Mouse (Mus musculus): Measurements from ENCODE around the gene Xpo1.
A peak's percentile ranks its signal among the peaks of the same experiment; 100 is the strongest.

Xpo1 gene

DNA sequence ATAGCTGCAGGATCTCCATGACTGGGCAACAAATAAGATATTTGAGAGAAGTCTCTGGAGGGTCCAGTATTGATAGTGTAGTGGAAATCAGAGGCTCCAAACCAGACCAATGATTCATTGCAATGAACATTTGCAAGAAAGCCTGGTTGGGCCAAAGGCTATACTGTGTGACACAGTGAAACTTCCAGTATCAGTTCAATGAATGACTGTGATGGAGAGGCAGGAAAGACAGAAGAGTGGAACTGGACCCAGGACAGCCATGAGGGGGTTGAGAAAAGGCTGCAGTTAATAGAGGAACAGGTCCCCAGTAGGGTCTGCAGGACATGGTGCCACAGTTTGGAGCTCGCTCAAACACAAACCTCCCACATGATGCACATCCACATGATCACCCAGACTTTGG is 44.1 kb downstream of the Xpo1 start:
- DNase-seq: no peak

DNA sequence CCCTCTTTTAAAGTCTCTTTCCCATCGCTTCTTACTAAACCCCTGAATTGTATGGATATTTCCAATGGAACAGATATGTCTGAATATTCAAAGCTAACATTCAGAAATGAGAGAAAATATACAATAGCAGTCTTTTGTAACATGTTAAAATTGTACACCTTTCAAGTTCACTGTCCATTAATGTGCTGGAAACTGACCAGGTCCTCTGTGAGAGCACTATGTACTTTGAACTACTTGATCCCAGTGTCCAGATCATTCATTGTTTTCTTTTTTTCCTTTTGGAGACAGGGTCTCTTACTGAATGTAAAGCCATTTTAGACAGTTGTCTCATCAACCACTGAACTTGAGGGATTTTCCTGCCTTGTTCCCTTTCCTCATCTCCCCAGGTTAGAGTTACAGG is 47.3 kb downstream of the Xpo1 start:
- DNase-seq: no peak

DNA sequence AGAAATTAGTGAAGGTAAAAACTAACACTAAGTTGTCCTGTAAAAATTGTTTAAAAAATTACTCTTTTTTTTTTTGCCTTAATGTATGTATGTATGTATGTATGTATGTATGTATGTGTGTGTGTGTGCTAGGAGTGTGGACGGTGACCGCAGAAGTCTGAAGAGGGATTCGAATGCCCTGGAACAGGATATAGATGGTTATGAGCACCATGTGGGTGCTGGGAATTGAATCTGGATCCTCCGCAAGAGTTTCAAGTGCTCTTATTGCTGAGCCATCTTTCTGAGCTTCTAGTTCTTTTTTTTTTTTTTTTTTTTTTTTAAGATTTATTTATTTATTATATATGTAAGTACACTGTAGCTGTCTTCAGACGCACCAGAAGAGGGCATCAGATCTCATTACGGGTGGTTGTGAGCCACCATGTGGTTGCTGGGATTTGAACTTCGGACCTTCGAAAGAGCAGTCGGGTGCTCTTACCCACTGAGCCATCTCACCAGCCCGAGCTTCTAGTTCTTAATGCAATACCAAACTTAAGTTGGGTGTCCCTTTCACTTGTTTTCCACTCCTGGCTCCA is 49.3 kb downstream of the Xpo1 start:
- peak; percentile 51 for DNase-seq

DNA sequence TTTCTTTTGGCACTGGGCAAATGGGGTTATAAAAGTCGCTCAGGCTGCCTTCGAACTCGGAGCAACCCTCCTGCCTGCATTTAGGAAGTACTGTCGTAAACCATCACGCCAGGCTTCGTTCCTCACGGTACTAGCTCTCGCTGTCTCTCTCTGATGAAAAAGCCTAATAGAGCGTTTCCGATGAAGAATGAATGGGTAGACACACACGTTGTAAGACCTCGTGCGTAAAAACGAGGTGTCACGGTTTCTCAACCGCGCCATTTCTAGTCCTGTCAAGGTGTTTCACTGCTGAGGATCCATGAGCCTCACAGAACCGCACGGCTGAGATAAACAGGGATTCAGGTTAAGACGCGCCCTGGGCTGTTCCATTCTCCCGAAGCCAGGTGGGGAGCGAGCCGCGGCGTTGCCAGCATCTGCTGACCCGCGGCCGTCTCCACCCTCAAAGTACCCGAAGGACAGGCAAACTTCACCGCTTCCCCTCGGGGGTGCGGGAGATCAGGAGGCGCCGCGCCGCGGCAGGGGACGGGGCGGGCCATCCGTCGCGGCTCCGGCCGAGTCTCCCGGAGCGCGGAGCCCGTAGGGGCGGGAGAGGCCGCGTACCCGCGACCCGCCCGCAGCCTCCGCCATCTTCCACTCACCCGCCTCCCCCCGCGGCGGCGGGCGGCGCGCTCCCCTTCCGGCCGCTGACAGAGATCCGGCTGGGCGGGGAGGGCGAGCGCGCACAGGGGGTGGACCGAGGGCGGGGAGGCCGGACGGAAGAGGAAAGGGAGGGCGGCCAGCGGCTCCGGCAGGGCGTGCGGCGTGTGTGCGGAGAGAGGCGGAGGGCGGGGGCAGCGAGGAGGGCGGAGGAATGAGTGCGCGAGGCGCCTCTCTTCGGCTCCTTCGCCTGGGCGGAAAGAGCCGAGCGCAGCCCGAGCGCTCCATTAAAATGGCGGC is 50.1 kb downstream of the Xpo1 start:
- DNase-seq: peak; percentile 98

DNA sequence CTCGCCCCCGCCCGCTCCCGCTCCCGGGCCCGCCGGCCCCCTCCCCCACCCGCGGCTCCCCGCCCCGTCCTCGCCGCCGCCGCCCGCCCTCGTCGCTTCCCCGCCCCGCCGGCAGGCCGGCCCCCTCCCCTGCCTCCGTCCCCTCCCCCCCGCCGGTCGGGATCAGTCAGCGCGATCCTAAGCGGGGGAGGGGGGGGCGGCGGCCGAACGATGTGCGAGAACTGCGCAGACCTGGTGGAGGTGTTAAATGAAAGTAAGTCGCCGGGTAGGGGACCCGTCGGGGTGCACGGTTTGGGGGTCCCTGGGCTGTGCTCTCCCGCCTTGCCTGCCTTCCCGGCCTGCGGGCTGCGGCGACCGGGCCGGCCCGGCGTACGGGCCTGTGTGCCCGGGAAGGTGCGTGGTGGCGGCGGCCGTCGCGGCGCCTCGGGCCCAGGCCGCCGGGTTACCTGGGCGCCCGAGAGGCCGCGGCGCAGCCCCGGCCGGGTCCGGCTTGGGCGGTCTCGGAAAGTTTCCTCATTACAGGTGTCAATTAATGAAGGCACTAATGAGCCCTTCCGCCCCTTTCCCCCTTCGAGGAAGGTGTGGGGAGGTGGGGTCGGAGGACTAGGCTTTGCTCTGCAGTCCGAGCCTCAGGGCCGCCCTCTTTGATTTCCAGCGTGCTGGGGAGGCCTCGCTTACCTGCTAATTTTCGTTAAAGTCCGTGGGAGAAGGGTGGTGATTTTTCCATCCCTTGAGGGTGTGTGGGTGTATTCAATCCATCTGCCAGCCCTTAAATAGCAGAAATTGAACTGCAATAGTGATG is 51.1 kb downstream of the Xpo1 start, which contains the start of gene Usp34:
TSS of gene Usp34 (plus strand) at position 132 of the 802 bp plus-strand sequence.
- DNase-seq: peak; percentile 77

DNA sequence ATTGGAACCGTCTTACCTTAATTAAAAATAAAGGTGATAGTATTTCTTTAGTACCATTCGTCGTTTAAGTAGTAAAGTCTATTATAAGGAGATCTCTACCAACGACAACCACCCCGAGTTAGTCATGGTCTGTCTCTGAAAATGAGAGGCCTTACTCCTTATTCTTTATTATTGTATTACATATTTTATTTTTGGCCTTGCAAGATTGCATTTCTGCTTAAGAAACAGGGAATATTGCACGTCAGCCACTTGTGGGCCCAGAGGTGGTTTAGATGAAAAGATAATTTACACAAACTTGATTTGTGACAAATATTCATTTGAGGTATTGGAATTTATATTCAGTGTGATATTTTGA is 51.7 kb downstream of the Xpo1 start:
- DNase-seq: no peak

DNA sequence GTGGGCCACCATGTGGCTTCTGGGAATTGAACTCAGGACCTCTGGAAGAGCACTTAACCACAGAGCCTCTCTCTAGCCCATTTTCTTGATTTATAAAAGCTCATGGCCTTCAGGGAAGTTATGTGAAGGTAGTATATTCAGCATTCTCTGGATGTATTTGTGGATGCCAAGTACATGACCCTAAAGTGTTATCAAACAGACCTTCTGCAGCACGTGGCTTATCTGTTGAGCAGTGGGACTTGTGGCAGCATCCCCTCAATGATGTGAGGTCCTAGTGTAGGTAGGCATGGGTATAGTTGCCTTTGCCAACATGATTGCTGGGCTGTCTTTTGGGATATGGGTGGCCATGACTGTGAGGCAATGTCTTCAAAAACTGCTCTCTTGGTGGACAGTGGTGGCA is 57.7 kb downstream of the Xpo1 start:
- DNase-seq: no peak

DNA sequence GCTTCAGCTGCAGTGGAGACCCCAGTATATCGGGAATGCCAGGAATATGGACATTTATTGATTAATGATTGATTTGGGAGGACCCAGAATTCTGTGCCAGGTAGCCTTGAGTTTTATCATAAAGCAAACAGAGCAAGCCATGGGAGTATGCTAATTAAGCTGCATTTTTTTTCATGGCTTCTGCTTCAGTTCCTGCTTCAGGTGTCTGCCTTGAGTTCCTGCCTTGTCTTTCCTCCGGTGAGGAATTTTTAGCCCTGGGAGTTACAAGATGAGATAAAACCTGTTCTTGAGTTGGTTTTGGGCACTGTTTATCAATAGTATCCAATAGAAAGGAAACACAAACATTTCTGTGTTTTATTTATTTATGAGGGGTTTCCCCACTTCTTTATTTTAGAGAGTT is 73.6 kb downstream of the Xpo1 start:
- DNase-seq: no peak

DNA sequence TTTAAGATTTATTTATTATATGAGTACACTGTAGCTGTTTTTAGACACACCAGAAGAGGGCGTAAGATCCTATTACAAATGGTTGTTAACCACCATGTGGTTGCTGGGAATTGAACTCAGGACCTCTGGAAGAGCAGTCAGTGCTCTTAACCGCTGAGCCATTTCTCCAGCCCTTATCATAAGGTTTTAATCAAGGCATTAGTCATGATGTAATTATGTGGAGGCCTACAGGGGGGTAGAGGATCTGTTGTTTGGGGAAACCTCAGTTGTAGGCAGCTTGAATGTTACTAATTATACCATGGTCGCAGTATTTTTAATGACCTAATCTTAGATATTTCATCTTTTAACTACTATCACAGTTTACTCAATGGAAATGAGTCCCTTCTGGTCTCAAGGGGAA is 76.3 kb downstream of the Xpo1 start:
- DNase-seq: no peak

DNA sequence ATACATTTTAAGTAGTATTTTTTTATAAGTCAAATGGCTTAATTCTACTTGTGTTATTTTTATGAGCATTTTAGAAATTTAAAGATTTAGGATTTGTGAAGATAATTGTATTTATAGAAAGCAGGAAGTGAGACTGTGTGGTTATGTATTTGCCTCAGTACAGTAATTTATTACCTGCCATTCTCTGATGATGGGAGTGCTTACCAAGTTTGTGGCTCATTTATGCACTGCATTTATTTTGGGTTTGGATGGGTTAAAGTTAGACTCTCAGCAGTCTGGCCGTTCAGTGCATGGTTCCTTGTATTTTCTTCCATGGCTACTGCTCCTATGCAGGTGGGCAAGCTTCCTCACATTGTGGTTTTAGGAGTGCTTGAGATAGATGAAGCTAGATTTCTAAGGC is 79.3 kb downstream of the Xpo1 start:
- DNase-seq: no peak
